Mouse (Mus musculus) midbrain, embryonic 13.5 days (tissue): ENCODE data around the gene Ndrg4. TPM values are rescaled to one million over a fixed set of nuclear protein-coding genes. Genes with fewer than 3 reads are reported as not detected.

Experiments
- ATAC-seq: fragments of 200-750 bp; cut with Nextera tagmentation; 2 replicates; pipeline ENCODE4 v1.8.0; 2017; ENCODE audit warnings: mild to moderate bottlenecking, moderate TSS enrichment, moderate library complexity
- H3K27ac ChIP-seq: fragments of 300-500 bp; sonication (generic); 2 replicates; pipeline ENCODE4 v1.5.1; 2015; ENCODE audit warnings: inconsistent platforms, mild to moderate bottlenecking, moderate library complexity
- H3K27me3 ChIP-seq: fragments of 300-500 bp; sonication (generic); 2 replicates; pipeline ENCODE4 v1.6.1; 2015; ENCODE audit warnings: mild to moderate bottlenecking, inconsistent platforms
- H3K36me3 ChIP-seq: fragments of 300-500 bp; sonication (generic); 2 replicates; pipeline ENCODE4 v1.6.1; 2015; ENCODE audit warnings: mild to moderate bottlenecking, inconsistent platforms
- H3K4me1 ChIP-seq: fragments of 300-500 bp; sonication (generic); replicated peaks from 2 replicates; pipeline ENCODE4 v1.6.1; 2015; ENCODE audit warnings: inconsistent platforms
- H3K4me2 ChIP-seq: fragments of 300-500 bp; sonication (generic); replicated peaks from 2 replicates; pipeline ENCODE4 v1.6.1; 2015; ENCODE audit warnings: moderate library complexity, mild to moderate bottlenecking, inconsistent platforms
- H3K4me3 ChIP-seq: fragments of 300-500 bp; sonication (generic); replicated peaks from 2 replicates; pipeline ENCODE4 v1.5.1; 2015; ENCODE audit warnings: mild to moderate bottlenecking, inconsistent platforms
- H3K9ac ChIP-seq: fragments of 300-500 bp; sonication (generic); replicated peaks from 2 replicates; pipeline ENCODE4 v1.6.1; 2015; ENCODE audit warnings: mild to moderate bottlenecking, inconsistent platforms
- H3K9me3 ChIP-seq: fragments of 300-500 bp; sonication (generic); 2 replicates; pipeline ENCODE4 v1.6.1; 2016; ENCODE audit warnings: mild to moderate bottlenecking, inconsistent platforms
- WGBS: fragments of 180-500 bp; shearing (Covaris S2); methylation state at CpG from one replicate; pipeline ENCODE4 v1.1.7; 2015; 5-methylcytosine and 5-hydroxymethylcytosine counted together
- microRNA-seq: library from miRNA; unstranded; fragments of <30 nt; microRNA quantifications from one replicate; pipeline ENCODE4, GENCODE M21; 2016
- polyA plus RNA-seq: library from polyadenylated mRNA; unstranded; fragments of >200 nt; fragmentation: Nextera tagmentation; extraction: Ambion mirVana; gene quantifications from 2 replicates; pipeline ENCODE4 v1.2.1, GENCODE M21; 2015

The Ndrg4 gene
- polyA plus RNA-seq, 1 experiment from 2014 or later = 159 TPM

DNA sequence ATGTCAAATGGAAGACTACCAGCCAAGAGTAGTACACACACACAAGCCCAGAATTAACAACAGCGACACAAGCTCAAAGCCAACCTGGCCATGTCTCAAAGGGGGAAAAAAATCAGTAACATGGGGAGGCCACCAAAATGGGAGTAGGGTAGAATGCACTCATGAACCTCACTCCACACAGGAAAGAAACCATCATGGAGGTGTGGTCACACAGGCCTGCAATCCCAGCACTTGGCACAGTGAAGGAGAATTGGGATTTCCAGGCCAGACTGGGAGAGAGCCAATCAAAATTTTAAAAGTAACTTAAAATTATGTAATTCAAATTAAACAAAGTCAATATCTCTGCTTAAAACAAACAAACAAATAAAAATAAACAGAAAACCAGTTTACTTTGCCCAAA is 75.1 kb downstream of the Ndrg4 start:
- Histone ChIP-seq H3K9ac (no peak overlapping the region), H3K4me3 (no peak overlapping the region), H3K27me3 (no peaks in the 10 kb centered on the region), H3K36me3 (peaks cover 80% of the 10 kb centered on the region), H3K4me2 (no peak overlapping the region), H3K27ac (no peak overlapping the region), H3K4me1 (no peaks in the 10 kb centered on the region), H3K9me3 (no peaks in the 10 kb centered on the region)
- 100% methylated on average over 1 of the region's 1 CpGs for WGBS
- no peak for ATAC-seq

DNA sequence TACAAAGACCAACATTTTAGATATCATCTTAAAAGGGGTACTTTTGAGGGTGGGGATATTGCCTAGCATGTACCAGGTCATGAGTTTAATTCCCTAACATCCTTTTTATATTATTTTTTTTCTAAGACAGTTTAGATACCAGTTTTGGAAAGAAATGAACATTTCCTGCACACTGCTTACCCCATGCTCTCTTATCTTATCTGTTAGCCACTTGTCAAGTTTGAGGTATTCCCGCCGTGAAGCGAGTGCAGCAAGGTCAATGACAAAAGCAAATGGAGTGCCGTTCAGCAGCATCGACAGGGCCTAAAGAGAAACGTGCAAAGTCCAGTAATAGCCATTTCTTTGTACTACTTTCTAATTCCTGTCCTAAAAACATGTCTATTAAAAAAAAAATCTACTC is 83.5 kb downstream of the Ndrg4 start:
- ATAC-seq = no peak
- H3K9me3 ChIP-seq = no peaks in the 10 kb centered on the region
- no peak overlapping the region for H3K4me2 ChIP-seq
- no peaks in the 10 kb centered on the region for H3K27me3 ChIP-seq
- H3K36me3 ChIP-seq = peaks cover 75% of the 10 kb centered on the region
- no peak overlapping the region for H3K27ac ChIP-seq
- WGBS = 94% methylated on average over 6 of the region's 6 CpGs
- H3K4me3 ChIP-seq = no peak overlapping the region
- no peak overlapping the region for H3K9ac ChIP-seq
- H3K4me1 ChIP-seq = no peaks in the 10 kb centered on the region

DNA sequence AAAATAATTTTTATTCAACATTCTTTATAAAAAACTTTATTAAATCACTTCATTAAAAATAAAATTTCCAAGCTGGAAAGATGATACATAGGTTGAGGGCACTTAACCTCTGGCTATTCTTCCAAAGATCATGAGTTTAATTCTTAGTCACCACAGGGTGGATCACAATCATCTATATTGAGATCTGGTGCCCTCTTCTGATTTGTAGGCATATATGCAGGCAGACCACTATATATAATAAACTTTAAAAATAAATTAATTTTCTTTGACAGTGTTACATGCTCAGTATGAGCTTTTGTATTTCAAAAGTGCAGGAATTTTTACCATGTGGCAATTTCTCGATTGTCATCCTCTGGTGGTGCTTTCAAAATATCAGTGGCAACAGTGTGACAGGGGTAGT is 87.4 kb downstream of the Ndrg4 start:
- Histone ChIP-seq H3K9ac (no peak overlapping the region), H3K4me2 (no peak overlapping the region), H3K4me1 (no peaks in the 10 kb centered on the region), H3K27ac (no peak overlapping the region), H3K27me3 (no peaks in the 10 kb centered on the region), H3K9me3 (no peaks in the 10 kb centered on the region), H3K4me3 (no peak overlapping the region), H3K36me3 (peaks cover 80% of the 10 kb centered on the region)
- no peak for ATAC-seq
- 93% methylated on average over 1 of the region's 1 CpGs for WGBS

Small RNA genes lying within 50 kb of the gene (microRNA-seq; reads per million reads assigned to microRNA genes)
- gene Mir7073 = 2.7 reads per million, percentile 9 among the genes with 10 or more reads in this experiment

Other genes with a start within 250 kb of the Ndrg4 start
- gene Cfap20, start 242.1 kb upstream of the Ndrg4 start, polyA plus RNA-seq = 130 and 135 TPM in 2 replicates
- 9.9 and 11.2 TPM in 2 replicates for gene Csnk2a2, start 186.9 kb upstream of the Ndrg4 start, polyA plus RNA-seq
- gene Ccdc113, start 142.9 kb upstream of the Ndrg4 start, polyA plus RNA-seq = 0.57 and 0.93 TPM in 2 replicates
- gene Prss54, start 100.6 kb upstream of the Ndrg4 start, polyA plus RNA-seq = not detected in 2 replicates
- 10.6 and 12.9 TPM in 2 replicates for gene Gins3, start 43.5 kb upstream of the Ndrg4 start, polyA plus RNA-seq
- gene Setd6, start 38.9 kb downstream of the Ndrg4 start, polyA plus RNA-seq = 22.1 and 23.6 TPM in 2 replicates
- 52.1 and 52.7 TPM in 2 replicates for gene Cnot1, start 130.5 kb downstream of the Ndrg4 start, polyA plus RNA-seq
- gene Sap18b, start 148.4 kb downstream of the Ndrg4 start, polyA plus RNA-seq = 252 and 266 TPM in 2 replicates
- gene Slc38a7, start 176.6 kb downstream of the Ndrg4 start, polyA plus RNA-seq = 22.7 and 25.3 TPM in 2 replicates
- 165 and 176 TPM in 2 replicates for gene Got2, start 211.6 kb downstream of the Ndrg4 start, polyA plus RNA-seq